Mouse (Mus musculus) layer of hippocampus, postnatal 10 days (tissue): ENCODE measurements at regions not wholly inside any gene's neighbourhood (a gene's known extent, or its start where the extent isn't known, plus 50 kb on each side); places are given as distances from the start of the nearest gene placed in this dataset.

ENCODE experiments used
- DNase-seq, 2 experiments: peaks; one replicate each; pipeline ENCODE4 v3.0.0; 2021; ENCODE audit warnings: low spot score in 2 of 2

DNA sequence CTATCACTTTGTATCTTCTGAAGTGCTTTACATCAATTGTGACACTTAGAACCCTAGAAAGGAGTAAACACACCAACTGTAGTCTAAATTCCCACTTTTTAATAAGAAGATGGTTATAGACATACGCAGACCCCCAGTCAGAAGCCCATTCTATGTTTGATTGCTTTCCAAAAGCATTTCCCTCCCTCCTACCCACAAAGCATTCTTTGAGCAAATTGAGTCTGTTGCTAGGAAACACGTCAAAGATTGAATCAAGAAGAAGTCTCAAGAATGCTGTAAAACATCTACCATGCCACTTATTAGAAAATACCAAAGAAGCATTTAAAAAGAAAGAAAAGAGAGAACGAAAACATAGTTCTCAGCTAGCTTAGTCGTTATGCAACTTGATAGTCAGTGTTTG is 352.3 kb upstream of the Lrp1b start:
- no peak for DNase-seq

DNA sequence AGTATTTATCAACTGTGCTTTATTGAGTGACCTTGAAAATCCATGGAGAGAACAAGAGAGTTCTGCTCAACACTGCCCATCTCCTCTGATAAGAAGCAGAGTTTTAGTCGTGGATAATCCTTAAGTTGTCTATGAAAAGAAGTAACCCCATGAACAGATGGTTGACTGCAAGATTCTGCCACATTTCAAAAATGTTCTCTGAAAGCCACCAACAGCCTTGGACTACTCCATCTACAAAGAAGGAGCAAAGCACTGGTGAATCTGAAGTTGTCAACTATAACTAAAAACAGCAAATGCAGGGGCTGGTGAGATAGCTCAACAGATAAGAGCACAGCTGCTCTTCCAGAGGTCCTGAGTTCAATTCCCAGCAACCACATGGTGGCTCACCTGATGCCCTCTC is 337.6 kb upstream of the Lrp1b start:
- no peak for DNase-seq

DNA sequence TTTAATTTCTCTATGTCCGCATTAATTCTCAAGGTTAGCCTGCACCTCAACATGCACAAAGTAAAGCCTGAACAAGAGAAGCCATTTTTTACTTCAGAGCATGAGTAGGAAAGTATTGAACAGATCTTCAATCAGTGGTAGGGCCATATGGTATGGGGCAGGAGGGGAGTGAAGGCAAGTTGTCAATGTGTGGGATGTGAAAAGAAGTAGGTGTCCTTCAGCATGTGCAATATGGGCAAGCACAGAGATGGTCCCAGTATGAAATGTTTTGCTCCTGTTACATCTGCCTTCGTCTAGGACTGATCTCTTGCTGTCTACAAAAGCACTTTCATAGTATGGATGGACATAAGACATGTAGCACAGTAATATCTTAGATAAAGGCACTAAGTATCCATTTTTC is 315.3 kb upstream of the Lrp1b start:
- DNase-seq = peak in 1 of 2 experiments; percentile 39
